Mouse (Mus musculus) testis, adult 10 weeks (tissue): ENCODE data around the gene Timm13. TPM values are rescaled to one million over a fixed set of nuclear protein-coding genes. Genes with fewer than 3 reads are reported as not detected.

Source experiments
- polyA plus RNA-seq: library from polyadenylated mRNA; stranded (reverse); fragments of 350-450 nt; fragmentation: Illumina TruSeq; extraction: RNeasy Lipid Tissue Mini Kit (QIAGEN cat#74804); gene quantifications from one replicate; pipeline ENCODE4 v1.2.3, GENCODE M21; 2014; ENCODE audit warnings: low read depth, low replicate concordance

Gene Timm13
- not detected for polyA plus RNA-seq

DNA sequence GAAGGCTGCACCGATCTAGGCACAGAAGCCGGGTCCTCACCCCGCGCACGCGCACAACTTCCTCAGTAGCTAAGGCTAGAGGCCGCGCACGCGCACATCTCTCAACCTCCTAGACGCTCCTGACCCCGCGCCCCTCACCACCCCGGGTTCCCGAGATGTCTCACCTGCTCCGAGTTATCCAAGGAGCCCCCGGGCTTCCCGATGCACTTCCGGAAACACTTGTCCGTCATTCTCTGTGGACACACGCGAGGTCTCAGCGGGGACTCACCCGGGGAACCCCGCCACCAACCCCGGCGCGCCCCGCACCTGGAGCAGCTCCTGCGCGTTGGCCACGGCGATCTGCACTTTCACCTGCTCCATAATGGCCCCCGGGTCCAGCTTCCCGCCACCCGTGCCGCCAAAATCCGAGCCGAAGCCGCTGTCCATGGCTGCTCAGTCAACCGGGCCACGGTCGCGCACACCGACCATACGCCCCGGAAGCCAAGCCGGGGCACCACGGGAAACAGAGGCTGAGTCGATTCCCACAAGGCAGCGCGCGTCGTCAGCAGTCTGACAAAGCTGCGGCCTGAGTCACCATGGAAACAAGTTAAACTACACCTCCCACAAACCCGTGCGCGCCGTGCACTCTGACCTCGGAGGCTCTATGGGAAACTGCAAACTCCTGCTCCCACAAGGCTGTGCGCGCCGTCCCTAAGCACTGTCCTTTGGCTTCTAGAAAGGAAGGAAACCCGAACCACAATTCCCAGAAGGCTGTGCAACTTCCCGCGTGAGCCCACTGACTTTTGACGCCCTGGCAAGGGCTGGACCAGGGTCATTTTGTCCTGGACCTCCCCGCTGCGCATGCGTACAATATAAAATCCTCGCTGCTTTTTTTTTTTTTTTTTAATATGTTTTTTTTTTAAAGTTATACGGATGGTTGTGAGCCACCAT is at the start of gene Timm13:
Timm13 (minus strand) TSS at position 652 of the 930 bp plus-strand sequence.

DNA sequence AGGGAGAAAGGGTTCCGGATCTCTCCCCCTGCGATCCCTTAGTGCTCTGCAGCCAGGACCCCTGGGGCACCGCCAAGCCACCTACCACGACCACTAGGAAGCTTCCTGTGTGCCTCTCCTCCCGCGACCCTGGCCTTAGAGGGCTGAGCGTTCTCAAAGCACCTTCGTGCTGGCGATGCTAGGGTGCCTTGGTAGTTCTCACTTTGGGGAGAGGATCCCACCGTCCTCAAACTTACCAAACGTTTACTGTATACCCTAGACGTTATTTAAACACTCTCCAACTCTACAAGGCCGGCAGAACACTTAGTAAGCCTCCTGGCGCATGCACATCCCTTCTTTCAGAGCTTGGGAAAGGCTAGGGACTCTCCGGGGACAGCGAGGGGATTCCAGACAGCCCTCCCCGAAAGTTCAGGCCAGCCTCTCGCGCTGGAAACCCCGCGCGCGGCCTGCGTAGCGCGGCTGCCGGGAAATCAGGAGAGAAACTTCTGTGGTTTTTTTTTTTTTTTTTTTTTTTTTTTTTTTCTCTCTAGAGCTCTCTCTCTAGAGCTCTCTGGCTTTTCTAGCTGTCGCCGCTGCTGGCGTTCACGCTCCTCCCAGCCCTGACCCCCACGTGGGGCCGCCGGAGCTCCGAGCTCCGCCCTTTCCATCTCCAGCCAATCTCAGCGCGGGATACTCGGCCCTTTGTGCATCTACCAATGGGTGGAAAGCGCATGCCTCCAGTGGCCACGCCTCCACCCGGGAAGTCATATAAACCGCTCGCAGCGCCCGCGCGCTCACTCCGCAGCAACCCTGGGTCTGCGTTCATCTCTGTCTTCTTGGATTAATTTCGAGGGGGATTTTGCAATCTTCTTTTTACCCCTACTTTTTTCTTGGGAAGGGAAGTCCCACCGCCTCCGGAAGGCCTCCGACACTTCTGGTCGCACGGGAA is 28.8 kb upstream of the Timm13 start, which contains the start of gene Gadd45b:
Gadd45b (plus strand) TSS at position 775 of the 928 bp plus-strand sequence.

DNA sequence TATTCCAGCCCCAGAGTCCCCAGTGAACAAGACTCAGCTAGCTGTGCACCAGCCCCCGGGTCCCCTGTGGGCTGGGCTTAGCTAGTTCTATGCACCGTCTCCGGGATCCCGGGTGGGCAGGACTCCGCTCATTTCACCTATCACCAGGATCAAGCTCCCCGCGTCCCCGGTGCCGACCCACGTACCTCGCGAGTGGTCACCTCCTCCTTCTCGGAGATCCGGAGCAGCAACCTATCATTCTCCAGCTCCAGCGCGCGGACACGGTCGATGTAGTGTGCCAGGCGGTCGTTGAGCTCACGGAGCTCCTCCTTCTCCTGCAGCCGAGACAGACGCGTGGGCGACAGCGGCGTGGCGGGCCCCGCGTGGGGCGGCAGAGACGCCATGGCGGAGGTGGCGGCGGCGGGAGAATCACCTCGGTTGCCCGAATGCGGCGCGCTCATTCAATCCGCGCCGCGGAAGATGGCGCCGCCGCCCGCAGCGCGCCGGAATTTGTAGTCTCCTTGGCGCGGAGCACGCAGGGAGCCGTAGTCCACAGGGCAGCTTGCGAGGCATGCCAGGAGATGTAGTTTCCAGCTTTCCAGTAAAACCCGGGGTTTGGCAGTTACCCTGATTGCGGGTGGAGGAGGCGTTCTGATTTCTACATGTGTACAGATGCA is 17.1 kb upstream of the Timm13 start, which contains the start of gene Lmnb2:
Lmnb2 (minus strand) TSS at position 467 of the 656 bp plus-strand sequence.

DNA sequence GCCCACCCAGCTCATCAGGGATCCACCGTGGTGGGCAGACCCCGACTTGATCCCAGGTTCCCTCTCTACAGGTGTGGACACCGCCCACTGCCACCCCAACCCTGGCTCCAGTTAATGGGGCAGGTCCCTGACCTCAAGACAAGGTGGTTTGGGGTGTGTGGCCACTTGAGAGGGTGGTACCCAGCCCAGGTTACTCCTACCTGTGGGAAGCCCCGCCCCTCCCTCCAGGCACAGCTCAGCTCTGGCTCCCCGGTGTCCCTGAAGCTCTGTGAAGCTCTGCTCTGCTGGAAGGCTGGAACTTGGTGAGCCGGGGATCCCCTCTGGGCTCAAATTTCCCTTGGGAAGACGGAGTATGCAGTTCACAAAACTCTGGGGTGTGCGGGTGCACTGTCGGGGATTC is 29.2 kb downstream of the Timm13 start, which contains the start of gene Tmprss9:
Tmprss9 (plus strand) TSS at position 268 of the 400 bp plus-strand sequence.

DNA sequence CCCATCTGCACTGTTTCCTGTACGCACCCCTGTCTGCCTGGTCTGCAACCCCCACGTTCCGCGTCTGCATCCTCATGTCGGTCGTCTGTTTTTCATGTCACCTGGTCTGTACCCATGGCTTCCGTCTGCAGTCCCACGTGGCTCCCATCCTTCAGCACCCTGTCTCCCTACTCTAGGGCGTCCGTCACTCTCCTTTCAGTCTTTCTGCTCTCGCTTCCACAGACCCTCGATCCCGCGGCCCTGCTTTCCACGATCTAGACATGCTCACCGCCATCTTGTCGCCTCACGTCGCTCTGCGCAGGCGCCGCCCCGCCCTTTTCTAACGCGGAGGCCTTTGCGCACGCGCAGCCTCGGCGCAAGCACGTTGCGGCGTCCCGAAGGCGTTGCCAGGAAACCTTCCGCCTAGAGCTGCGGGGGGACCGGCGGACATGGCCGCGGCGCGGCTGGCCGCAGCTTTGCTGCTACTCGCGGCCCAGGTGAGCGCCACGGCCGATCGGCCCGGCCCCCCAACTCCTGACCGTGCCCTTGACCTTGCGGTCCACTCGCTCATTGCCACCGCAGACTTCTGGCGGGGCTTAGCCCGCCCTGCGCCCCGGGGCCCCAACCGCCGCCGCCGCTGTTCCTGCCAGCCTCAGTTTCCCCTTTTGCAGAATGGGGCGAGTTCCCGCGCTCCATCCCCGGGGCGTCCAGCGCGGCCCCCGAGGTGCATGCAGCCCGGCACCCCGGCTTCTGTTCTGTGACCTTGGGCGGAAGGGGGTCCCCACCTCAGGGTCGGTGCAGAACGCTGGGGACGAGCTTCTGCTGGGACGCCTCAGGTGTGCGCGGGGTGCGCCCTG is 45.6 kb downstream of the Timm13 start, which contains the start of the genes Lsm7 and Sppl2b:
Lsm7 (minus strand) TSS at position 297 of the 836 bp plus-strand sequence.
Sppl2b (plus strand) TSS at position 363 of the 836 bp plus-strand sequence.

Other genes starting within 250 kb of the Timm13 start
- gene Btbd2, start 243.9 kb downstream of the Timm13 start, polyA plus RNA-seq: 0.13 TPM
- gene Mknk2, start 222.9 kb downstream of the Timm13 start, polyA plus RNA-seq: 1.7 TPM
- gene Mob3a, start 199.0 kb downstream of the Timm13 start, polyA plus RNA-seq: 2.6 TPM
- gene Izumo4, start 198.8 kb downstream of the Timm13 start, polyA plus RNA-seq: 20.6 TPM
- gene Ap3d1, start 158.7 kb downstream of the Timm13 start, polyA plus RNA-seq: 18.3 TPM
- 7.6 TPM for gene Dot1l, start 145.8 kb downstream of the Timm13 start, polyA plus RNA-seq
- gene Sf3a2, start 102.8 kb downstream of the Timm13 start, polyA plus RNA-seq: 5.3 TPM
- gene Plekhj1, start 102.3 kb downstream of the Timm13 start, polyA plus RNA-seq: 3.8 TPM
- not detected for gene Amh, start 95.7 kb downstream of the Timm13 start, polyA plus RNA-seq
- not detected for gene Jsrp1, start 87.5 kb downstream of the Timm13 start, polyA plus RNA-seq
- 30.7 TPM for gene Oaz1, start 74.3 kb downstream of the Timm13 start, polyA plus RNA-seq
- 0.06 TPM for gene Lingo3, start 56.9 kb downstream of the Timm13 start, polyA plus RNA-seq
- gene Lsm7, start 45.8 kb downstream of the Timm13 start, polyA plus RNA-seq: 2.3 TPM
- gene Sppl2b, start 45.7 kb downstream of the Timm13 start, polyA plus RNA-seq: 1.7 TPM
- gene Tmprss9, start 29.1 kb downstream of the Timm13 start, polyA plus RNA-seq: not detected
- gene Lmnb2, start 17.3 kb upstream of the Timm13 start, polyA plus RNA-seq: 1.6 TPM
- gene Gadd45b, start 29.1 kb upstream of the Timm13 start, polyA plus RNA-seq: 3.8 TPM
- 0.27 TPM for gene Gng7, start 114.0 kb upstream of the Timm13 start, polyA plus RNA-seq
- 0.17 TPM for gene Diras1, start 124.7 kb upstream of the Timm13 start, polyA plus RNA-seq
- gene Slc39a3, start 136.5 kb upstream of the Timm13 start, polyA plus RNA-seq: 0.71 TPM
- 3.3 TPM for gene Sgta, start 159.2 kb upstream of the Timm13 start, polyA plus RNA-seq
- gene Thop1, start 169.1 kb upstream of the Timm13 start, polyA plus RNA-seq: 3.0 TPM
- 0.08 TPM for gene Creb3l3, start 197.9 kb upstream of the Timm13 start, polyA plus RNA-seq
- 3.2 TPM for gene Map2k2, start 204.9 kb upstream of the Timm13 start, polyA plus RNA-seq
- 1.8 TPM for gene Zbtb7a, start 234.3 kb upstream of the Timm13 start, polyA plus RNA-seq